Mouse (Mus musculus): ENCODE results near the gene Cdk2ap1.
A peak's percentile ranks its signal among the peaks of the same experiment; 100 is the strongest.

DNA sequence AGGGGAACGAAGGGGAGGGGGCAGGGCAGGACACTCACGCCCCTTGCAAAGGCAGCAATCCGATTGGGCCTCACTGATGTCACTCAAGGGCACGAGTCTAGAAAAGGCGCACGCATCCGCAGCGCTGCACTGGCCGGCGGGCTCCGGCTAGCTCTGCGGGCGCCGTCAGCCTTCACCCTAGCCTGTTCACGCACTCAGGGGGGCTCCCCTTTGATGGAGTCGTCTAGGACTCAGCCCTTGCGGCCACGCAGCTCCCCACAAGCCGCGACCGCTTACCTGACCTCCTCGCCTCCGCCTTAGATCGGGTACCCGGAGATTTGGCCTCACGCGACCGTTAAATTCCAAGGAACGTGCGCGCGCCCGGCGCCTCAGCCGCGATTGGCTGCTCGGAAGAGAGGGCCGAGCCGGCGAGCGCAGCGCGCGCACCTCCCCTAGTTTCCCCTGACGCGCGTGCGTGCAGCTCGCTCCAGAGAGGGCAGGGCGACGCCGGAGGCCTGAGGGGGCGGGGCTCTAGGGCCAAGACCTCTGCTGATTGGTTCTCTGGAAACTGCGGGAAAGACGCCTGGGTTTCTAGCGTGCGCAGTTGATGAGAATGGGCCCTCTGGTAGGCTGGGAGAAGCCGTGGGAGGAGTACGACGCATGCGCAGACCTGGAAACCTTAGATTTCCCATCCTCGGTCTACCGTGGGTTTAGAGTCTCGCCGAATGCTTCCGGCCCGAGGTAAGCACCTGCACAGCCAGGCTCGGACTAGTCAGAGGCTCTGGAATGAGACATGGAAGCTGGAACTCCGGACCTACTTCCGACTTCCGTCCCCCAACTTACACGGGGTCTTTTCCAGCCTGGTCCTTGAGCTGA is 35.1 kb downstream of the Cdk2ap1 start, which contains the start of the genes Mphosph9 and 2810006K23Rik:
- no peak for TF ChIP-seq CTCF (IDR thresholded peaks at IDR 0.05; ENCODE audit: insufficient read depth, low read depth, low read length)
- TF ChIP-seq POLR2A (IDR thresholded peaks at IDR 0.05; ENCODE audit: insufficient read depth, low read depth, low read length): peak; percentile 100

Measured in olfactory bulb, adult 2 months (tissue).